Mouse (Mus musculus): ENCODE data around the gene Rhov. TPM values are rescaled to one million over a fixed set of nuclear protein-coding genes. Genes with fewer than 3 reads are reported as not detected.

The Rhov gene
- total and polyA plus RNA-seq, 3 experiments = 0.11 TPM; not detected in 2

GRCm38 (mm10) chr2:119293776-119294390, 22.8 kb upstream of the Rhov start:
- Histone ChIP-seq H3K4me1 (ENCODE audit: insufficient read depth, low read depth, low read length) (peaks cover 63% of the 10 kb centered on the region), H3K36me3 (replicated peaks) (peaks cover 90% of the 10 kb centered on the region), H3K4me3 (ENCODE audit: low read depth, low read length) (no peak overlapping the region; the same call in 1 of the 2 replicates), H3K9me3 (replicated peaks) (no peaks in the 10 kb centered on the region), H3K27me3 (ENCODE audit: insufficient read depth, low read length) (no peaks in the 10 kb centered on the region)
- TF ChIP-seq CTCF (IDR thresholded peaks at IDR 0.05; ENCODE audit: low read depth, low read length) (no peak), GATA1 (IDR thresholded peaks at IDR 0.05; ENCODE audit: borderline replicate concordance, low read length) (no peak), TAL1 (conservative IDR thresholded peaks at IDR 0.05; ENCODE audit: low read depth, low read length) (no peak), POLR2AphosphoS5 (IDR thresholded peaks at IDR 0.05; ENCODE audit: insufficient replicate concordance, low read depth, low read length) (no peak), GATA2 (IDR thresholded peaks at IDR 0.05; ENCODE audit: borderline replicate concordance, low read depth, low read length) (no peak)
- no peak for DNase-seq (ENCODE audit: low spot score)
- ATAC-seq (ENCODE audit: extremely low read depth, insufficient number of reproducible peaks, low FRiP score, poor library complexity, severe bottlenecking) = no peak

GRCm38 (mm10) chr2:119293311-119293710, 22.2 kb upstream of the Rhov start:
- TF ChIP-seq GATA1 (IDR thresholded peaks at IDR 0.05; ENCODE audit: borderline replicate concordance, low read length) (no peak), POLR2AphosphoS5 (IDR thresholded peaks at IDR 0.05; ENCODE audit: insufficient replicate concordance, low read depth, low read length) (no peak), TAL1 (conservative IDR thresholded peaks at IDR 0.05; ENCODE audit: low read depth, low read length) (no peak), GATA2 (IDR thresholded peaks at IDR 0.05; ENCODE audit: borderline replicate concordance, low read depth, low read length) (no peak), CTCF (IDR thresholded peaks at IDR 0.05; ENCODE audit: low read depth, low read length) (no peak)
- H3K9me3 ChIP-seq (replicated peaks) = no peaks in the 10 kb centered on the region
- H3K27me3 ChIP-seq (ENCODE audit: insufficient read depth, low read length) = no peaks in the 10 kb centered on the region
- ATAC-seq (ENCODE audit: extremely low read depth, insufficient number of reproducible peaks, low FRiP score, poor library complexity, severe bottlenecking) = no peak
- peaks cover 57% of the 10 kb centered on the region for H3K4me1 ChIP-seq (ENCODE audit: insufficient read depth, low read depth, low read length)
- no peak for DNase-seq (ENCODE audit: low spot score)
- peaks cover 84% of the 10 kb centered on the region for H3K36me3 ChIP-seq (replicated peaks)
- peak overlapping the region; percentile 13; the same call in 1 of the 2 replicates for H3K4me3 ChIP-seq (ENCODE audit: low read depth, low read length)

- H3K9me3 ChIP-seq (replicated peaks) = no peaks in the 10 kb centered on the region
- H3K27me3 ChIP-seq (ENCODE audit: insufficient read depth, low read length) = no peaks in the 10 kb centered on the region
- TF ChIP-seq TAL1 (conservative IDR thresholded peaks at IDR 0.05; ENCODE audit: low read depth, low read length) (no peak), GATA2 (IDR thresholded peaks at IDR 0.05; ENCODE audit: borderline replicate concordance, low read depth, low read length) (no peak), GATA1 (IDR thresholded peaks at IDR 0.05; ENCODE audit: borderline replicate concordance, low read length) (no peak), CTCF (IDR thresholded peaks at IDR 0.05; ENCODE audit: low read depth, low read length) (no peak), POLR2AphosphoS5 (IDR thresholded peaks at IDR 0.05; ENCODE audit: insufficient replicate concordance, low read depth, low read length) (no peak)
- ATAC-seq (ENCODE audit: extremely low read depth, insufficient number of reproducible peaks, low FRiP score, poor library complexity, severe bottlenecking) (no peak), DNase-seq (ENCODE audit: low spot score) (no peak)
- H3K4me3 ChIP-seq (ENCODE audit: low read depth, low read length) = no peak overlapping the region; the same call in 1 of the 2 replicates
- H3K4me1 ChIP-seq (ENCODE audit: insufficient read depth, low read depth, low read length) = peaks cover 59% of the 10 kb centered on the region
- H3K36me3 ChIP-seq (replicated peaks) = peaks cover 80% of the 10 kb centered on the region
Measured at GRCm38 (mm10) chr2:119292852-119293251, 21.8 kb upstream of the Rhov start.

- H3K4me1 ChIP-seq (ENCODE audit: insufficient read depth, low read depth, low read length) = peaks cover 59% of the 10 kb centered on the region
- peaks cover 74% of the 10 kb centered on the region for H3K36me3 ChIP-seq (replicated peaks)
- H3K9me3 ChIP-seq (replicated peaks) = no peaks in the 10 kb centered on the region
- no peak for TF ChIP-seq CTCF (IDR thresholded peaks at IDR 0.05; ENCODE audit: low read depth, low read length)
- ATAC-seq (ENCODE audit: extremely low read depth, insufficient number of reproducible peaks, low FRiP score, poor library complexity, severe bottlenecking) (no peak), DNase-seq (ENCODE audit: low spot score) (no peak)
- no peaks in the 10 kb centered on the region for H3K27me3 ChIP-seq (ENCODE audit: insufficient read depth, low read length)
- no peak overlapping the region for H3K4me3 ChIP-seq (ENCODE audit: low read depth, low read length)
Measured at GRCm38 (mm10) chr2:119292281-119292680, 21.2 kb upstream of the Rhov start.

- peaks cover 6% of the 10 kb centered on the region; the same call in 1 of the 2 replicates for H3K27me3 ChIP-seq (ENCODE audit: insufficient read depth, low read length)
- ATAC-seq (ENCODE audit: extremely low read depth, insufficient number of reproducible peaks, low FRiP score, poor library complexity, severe bottlenecking) (peak; percentile 18; the same call in 1 of the 2 replicates), DNase-seq (ENCODE audit: low spot score) (no peak)
- H3K4me3 ChIP-seq (ENCODE audit: low read depth, low read length) = peak overlapping the region; percentile 82
- H3K36me3 ChIP-seq (replicated peaks) = peaks cover 44% of the 10 kb centered on the region
- TF ChIP-seq CTCF (IDR thresholded peaks at IDR 0.05; ENCODE audit: low read depth, low read length) (no peak), POLR2AphosphoS5 (IDR thresholded peaks at IDR 0.05; ENCODE audit: insufficient replicate concordance, low read depth, low read length) (no peak), GATA2 (IDR thresholded peaks at IDR 0.05; ENCODE audit: borderline replicate concordance, low read depth, low read length) (no peak)
- H3K9me3 ChIP-seq (replicated peaks) = no peaks in the 10 kb centered on the region
- H3K4me1 ChIP-seq (ENCODE audit: insufficient read depth, low read depth, low read length) = peaks cover 38% of the 10 kb centered on the region
Measured at GRCm38 (mm10) chr2:119289014-119289416, 17.9 kb upstream of the Rhov start.

- Histone ChIP-seq H3K9me3 (replicated peaks) (no peaks in the 10 kb centered on the region), H3K27me3 (ENCODE audit: insufficient read depth, low read length) (peaks cover 6% of the 10 kb centered on the region; the same call in 1 of the 2 replicates), H3K4me1 (ENCODE audit: insufficient read depth, low read depth, low read length) (peaks cover 33% of the 10 kb centered on the region), H3K4me3 (ENCODE audit: low read depth, low read length) (peak within 1 kb of the TSS; percentile 82), H3K36me3 (replicated peaks) (peaks cover 38% of the 10 kb centered on the region)
- TF ChIP-seq CTCF (IDR thresholded peaks at IDR 0.05; ENCODE audit: low read depth, low read length) = peak; percentile 95
- TF ChIP-seq POLR2AphosphoS5 (IDR thresholded peaks at IDR 0.05; ENCODE audit: insufficient replicate concordance, low read depth, low read length) = no peak
- DNase-seq (ENCODE audit: low spot score) (peak; percentile 80), ATAC-seq (ENCODE audit: extremely low read depth, insufficient number of reproducible peaks, low FRiP score, poor library complexity, severe bottlenecking) (peak; percentile 93)
Measured at GRCm38 (mm10) chr2:119288270-119288882, 17.3 kb upstream of the Rhov start, which contains the start of gene Vps18. Vps18 (plus strand) TSS chr2:119288740.

All from G1E (cell line).